Mouse (Mus musculus): ENCODE data around the gene Odf3b.

- TF ChIP-seq POLR2A (IDR thresholded peaks at IDR 0.05; ENCODE audit: insufficient read length, low read depth) (no peak), MYOG (IDR thresholded peaks at IDR 0.05; ENCODE audit: control insufficient read depth in 1 of 3, insufficient read depth in 1 of 3, insufficient read length in 2 of 3, low read depth in 2 of 3) (no peak), MAX (IDR thresholded peaks at IDR 0.05; ENCODE audit: low read depth) (no peak), TCF12 (IDR thresholded peaks at IDR 0.05; ENCODE audit: insufficient read depth, poor library complexity, severe bottlenecking) (no peak), MYOD1 (IDR thresholded peaks at IDR 0.05; ENCODE audit: control insufficient read depth in 1 of 3, insufficient read length in 2 of 3, low read depth in 2 of 3) (no peak), E2F4 (IDR thresholded peaks at IDR 0.05; ENCODE audit: insufficient read depth) (no peak), REST (IDR thresholded peaks at IDR 0.05; ENCODE audit: insufficient read depth, insufficient read length) (no peak), CEBPB (IDR thresholded peaks at IDR 0.05; ENCODE audit: insufficient read depth, poor library complexity, severe bottlenecking) (no peak)
Measured at GRCm38 (mm10) chr15:89424621-89425020, 45.5 kb upstream of the Odf3b start.
